Mouse (Mus musculus) layer of hippocampus, adult 8-10 months (tissue): ENCODE data around the gene Zdhhc14. TPM values are rescaled to one million over a fixed set of nuclear protein-coding genes. Genes with fewer than 3 reads are reported as not detected.

Source experiments
- total RNA-seq, 4 experiments: library from RNA; stranded (reverse); gene quantifications; 2 replicates each; pipeline ENCODE4 v1.2.4; 2022

Gene Zdhhc14
- total RNA-seq, 4 experiments from 2014 or later, result 34.6 to 44.3 (median 41.9) TPM

Other genes with a start within 250 kb of the Zdhhc14 start
- 1 to 10 TPM; 1.5 to 2.0 (median 1.8) TPM for gene Ldhal6b, start 73.8 kb upstream of the Zdhhc14 start, total RNA-seq
- 10 to 100 TPM; 69.3 to 73.1 (median 71.8) TPM for gene Tmem242, start 52.3 kb upstream of the Zdhhc14 start, total RNA-seq